Mouse (Mus musculus) heart, adult 8-10 months (tissue): ENCODE measurements around the gene Tspan32. TPM values are rescaled to one million over a fixed set of nuclear protein-coding genes. Genes with fewer than 3 reads are reported as not detected.

ENCODE experiments used
- DNase-seq: peaks from one replicate; pipeline ENCODE4 v3.0.0; 2022; ENCODE audit warnings: low spot score
- total RNA-seq, 4 experiments: library from RNA; stranded (reverse); gene quantifications; 2 replicates each; pipeline ENCODE4 v1.2.4; 2022

The Tspan32 gene
- total RNA-seq, 4 experiments from 2014 or later, result 0.27 to 2.8 (median 0.52) TPM

GRCm38 (mm10) chr7:143053961-143054611 lies 49.2 kb downstream of the Tspan32 start:
- DNase-seq, result no peak

- peak; percentile 31 for DNase-seq
Observed at GRCm38 (mm10) chr7:143054612-143054965, 49.7 kb downstream of the Tspan32 start.

GRCm38 (mm10) chr7:143055001-143055400 lies 50.2 kb downstream of the Tspan32 start:
- DNase-seq, result no peak

- peak; percentile 33 for DNase-seq
Observed at GRCm38 (mm10) chr7:143055499-143056186, 50.8 kb downstream of the Tspan32 start.

- no peak for DNase-seq
Observed at GRCm38 (mm10) chr7:143057023-143057422, 52.2 kb downstream of the Tspan32 start.

- DNase-seq, result no peak
Observed at GRCm38 (mm10) chr7:143057667-143058220, 52.9 kb downstream of the Tspan32 start.

GRCm38 (mm10) chr7:143058221-143058697 lies 53.4 kb downstream of the Tspan32 start:
- peak; percentile 70 for DNase-seq

GRCm38 (mm10) chr7:143059202-143059870 lies 54.5 kb downstream of the Tspan32 start:
- DNase-seq, result peak; percentile 53

GRCm38 (mm10) chr7:143062704-143063103 lies 57.9 kb downstream of the Tspan32 start:
- DNase-seq, result peak; percentile 40

- DNase-seq, result no peak
Observed at GRCm38 (mm10) chr7:143064226-143064625, 59.4 kb downstream of the Tspan32 start.

GRCm38 (mm10) chr7:143065692-143066091 lies 60.8 kb downstream of the Tspan32 start:
- no peak for DNase-seq

- DNase-seq, result no peak
Observed at GRCm38 (mm10) chr7:143067469-143067868, 62.6 kb downstream of the Tspan32 start.

GRCm38 (mm10) chr7:143067897-143068296 lies 63.1 kb downstream of the Tspan32 start:
- DNase-seq, result no peak

- peak; percentile 34 for DNase-seq
Observed at GRCm38 (mm10) chr7:143068316-143068881, 63.6 kb downstream of the Tspan32 start.

GRCm38 (mm10) chr7:143068882-143069591 lies 64.2 kb downstream of the Tspan32 start, which contains the start of gene Tssc4:
Gene Tssc4 (plus strand): TSS chr7:143069249.
- DNase-seq, result peak; percentile 99

Other genes with a start within 250 kb of the Tspan32 start
- gene Th, start 73.9 kb upstream of the Tspan32 start, total RNA-seq, result not detected
- not detected for gene Ascl2, start 35.8 kb upstream of the Tspan32 start, total RNA-seq
- gene Cd81, start 47.7 kb downstream of the Tspan32 start, total RNA-seq, result 100 to 1,000 TPM; 397 to 430 (median 418) TPM
- 10 to 100 TPM; 13.6 to 15.2 (median 14.3) TPM for gene Tssc4, start 64.2 kb downstream of the Tspan32 start, total RNA-seq
- gene Trpm5, start 89.6 kb downstream of the Tspan32 start, total RNA-seq, result under 1 TPM in 1 of 4 experiments, not detected in 3; 0.28 TPM
- gene Kcnq1, start 101.3 kb downstream of the Tspan32 start, total RNA-seq, result 10 to 100 TPM; 30.9 to 36.9 (median 32.8) TPM